Mouse (Mus musculus) liver, embryonic 14.5 days (tissue): ENCODE data around the gene A930009A15Rik. TPM values are rescaled to one million over a fixed set of nuclear protein-coding genes. Genes with fewer than 3 reads are reported as not detected.

Experiments
- ATAC-seq: fragments of 200-750 bp; cut with Nextera tagmentation; 2 replicates; pipeline ENCODE4 v1.8.0; 2017; ENCODE audit warnings: moderate number of reproducible peaks, mild to moderate bottlenecking, moderate library complexity; ENCODE audit not compliant: insufficient read depth
- DNase-seq, 3 experiments: peaks; one replicate each; pipeline ENCODE4 v3.0.0-alpha.2; 2012 to 2013; ENCODE audit warnings: low read depth in 3 of 3, low spot score in 3 of 3
- H3K27ac ChIP-seq: fragments of 300-500 bp; sonication (generic); 2 replicates; pipeline ENCODE4 v1.5.1; 2014; ENCODE audit warnings: moderate library complexity, mild to moderate bottlenecking, control low read depth, inconsistent platforms
- H3K27me3 ChIP-seq: fragments of 300-500 bp; sonication (generic); 2 replicates; pipeline ENCODE4 v1.6.1; 2014; ENCODE audit warnings: mild to moderate bottlenecking, low read length, moderate library complexity; ENCODE audit not compliant: control insufficient read depth, insufficient read depth
- H3K36me3 ChIP-seq: fragments of 300-500 bp; sonication (generic); replicated peaks from 2 replicates; pipeline ENCODE4 v1.6.1; 2014; ENCODE audit warnings: low read depth; ENCODE audit not compliant: control insufficient read depth, insufficient read depth
- H3K4me1 ChIP-seq, 2 experiments: fragments of 200-500 bp in 1 of 2; fragments of 300-500 bp in 1 of 2; sonication (generic) in 1 of 2; replicated peaks; 2 replicates each; pipeline ENCODE4 v1.6.1; 2012 to 2014; ENCODE audit warnings: antibody characterized with exemption in 1 of 2, inconsistent platforms in 1 of 2, low read length in 1 of 2; ENCODE audit not compliant: control insufficient read depth in 2 of 2, insufficient read depth in 2 of 2
- H3K4me2 ChIP-seq: fragments of 300-500 bp; sonication (generic); 2 replicates; pipeline ENCODE4 v1.6.1; 2014; ENCODE audit warnings: low read depth, mild to moderate bottlenecking, control low read depth, moderate library complexity
- H3K4me3 ChIP-seq, 2 experiments: fragments of 200-500 bp in 1 of 2; fragments of 300-500 bp in 1 of 2; sonication (generic) in 1 of 2; 2 replicates each; pipeline ENCODE4 v1.5.1; 2012 to 2014; ENCODE audit warnings: low read depth in 2 of 2, low read length in 2 of 2, mild to moderate bottlenecking in 2 of 2, control low read depth in 1 of 2, inconsistent platforms in 1 of 2, moderate library complexity in 1 of 2; ENCODE audit not compliant: insufficient read depth in 1 of 2
- H3K9ac ChIP-seq: fragments of 300-500 bp; sonication (generic); replicated peaks from 2 replicates; pipeline ENCODE4 v1.6.1; 2014; ENCODE audit warnings: mild to moderate bottlenecking, control low read depth, moderate library complexity
- H3K9me3 ChIP-seq: fragments of 300-500 bp; sonication (generic); 2 replicates; pipeline ENCODE4 v1.6.1; 2016; ENCODE audit warnings: low read length, mixed read lengths; ENCODE audit not compliant: control insufficient read depth
- CTCF ChIP-seq: IDR thresholded peaks from 2 replicates; pipeline ENCODE4 v1.5.1; 2016; ENCODE audit warnings: antibody characterized with exemption, low read depth, control low read depth
- EP300 ChIP-seq: IDR thresholded peaks from 2 replicates; pipeline ENCODE4 v1.6.1; 2016; ENCODE audit warnings: antibody characterized with exemption, low read depth
- WGBS: fragments of 180-500 bp; shearing (Covaris S2); extraction: QIAGEN DNeasy Blood & Tissue Kit; methylation state at CpG from one replicate; pipeline ENCODE4 v1.1.7; 2014; ENCODE audit not compliant: insufficient replicate concordance; 5-methylcytosine and 5-hydroxymethylcytosine counted together
- polyA plus RNA-seq, 2 experiments: library from polyadenylated mRNA; depleted of rRNA in 1 of 2; stranded (reverse) in 1 of 2; unstranded in 1 of 2; fragments of >200 nt; fragmentation: Nextera tagmentation in 1 of 2; extraction: Ambion mirVana in 1 of 2; gene quantifications; 2 replicates each; pipeline versions ENCODE4 v1.2.1 to v1.2.3; 2012 to 2014

Gene A930009A15Rik
- polyA plus RNA-seq (2012; rRNA removed) (not detected in 2 replicates), polyA plus RNA-seq (2014; fragmentation: Nextera tagmentation; extraction: Ambion mirVana) (not detected in 2 replicates)

DNA sequence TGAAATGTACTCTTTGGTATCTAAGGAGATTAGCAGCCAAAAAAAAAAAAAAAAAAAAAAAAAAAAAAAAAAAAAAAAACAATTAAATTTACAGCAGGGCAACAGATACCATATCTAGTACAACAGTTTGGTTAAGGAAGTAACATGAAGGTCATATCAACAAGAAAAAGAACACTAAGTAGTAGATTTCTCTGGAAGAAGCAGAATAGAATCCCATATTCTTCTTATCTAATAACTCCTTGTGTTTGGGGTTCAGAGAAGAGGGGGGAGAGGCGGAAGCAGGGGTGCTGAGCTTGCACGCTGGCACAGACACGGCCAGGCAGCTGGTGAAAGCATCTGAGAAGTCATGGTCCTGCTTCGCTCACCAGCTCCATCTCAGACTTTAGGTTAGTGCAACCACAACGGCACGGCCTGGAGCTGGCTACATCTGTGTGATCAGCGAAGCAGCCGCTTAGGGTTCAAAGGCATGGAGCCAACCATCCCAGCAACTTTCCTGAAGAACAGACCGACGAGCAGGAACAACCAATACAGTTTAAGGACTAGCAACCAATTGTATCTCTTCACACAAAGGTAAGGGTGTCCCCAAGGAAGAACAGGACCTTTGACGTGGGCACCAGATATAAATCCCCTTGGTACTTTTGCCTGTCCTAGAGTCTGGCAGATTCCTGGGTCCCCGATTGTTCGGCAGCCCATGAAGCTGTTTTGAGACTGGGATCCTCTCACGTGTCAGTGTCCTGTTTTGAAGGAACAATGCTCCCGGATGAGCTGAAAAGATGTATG is at the start of gene A930009A15Rik:
Gene A930009A15Rik, plus strand, starts transcription at position 275 of the 780 bp plus-strand sequence.
- Histone ChIP-seq H3K36me3 (no peaks in the 10 kb centered on the region), H3K4me1 (no peaks in the 10 kb centered on the region), H3K9me3 (no peaks in the 10 kb centered on the region; the same call in 1 of the 2 replicates), H3K4me2 (no peak within 1 kb of the TSS), H3K9ac (no peak within 1 kb of the TSS), H3K27me3 (no peaks in the 10 kb centered on the region), H3K4me3 (no peak within 1 kb of the TSS), H3K27ac (no peak within 1 kb of the TSS)
- WGBS, result 68% methylated on average over 15 of the region's 15 CpGs
- ATAC-seq (no peak), DNase-seq (no peak)
- TF ChIP-seq CTCF, result no peak
- TF ChIP-seq EP300, result no peak

DNA sequence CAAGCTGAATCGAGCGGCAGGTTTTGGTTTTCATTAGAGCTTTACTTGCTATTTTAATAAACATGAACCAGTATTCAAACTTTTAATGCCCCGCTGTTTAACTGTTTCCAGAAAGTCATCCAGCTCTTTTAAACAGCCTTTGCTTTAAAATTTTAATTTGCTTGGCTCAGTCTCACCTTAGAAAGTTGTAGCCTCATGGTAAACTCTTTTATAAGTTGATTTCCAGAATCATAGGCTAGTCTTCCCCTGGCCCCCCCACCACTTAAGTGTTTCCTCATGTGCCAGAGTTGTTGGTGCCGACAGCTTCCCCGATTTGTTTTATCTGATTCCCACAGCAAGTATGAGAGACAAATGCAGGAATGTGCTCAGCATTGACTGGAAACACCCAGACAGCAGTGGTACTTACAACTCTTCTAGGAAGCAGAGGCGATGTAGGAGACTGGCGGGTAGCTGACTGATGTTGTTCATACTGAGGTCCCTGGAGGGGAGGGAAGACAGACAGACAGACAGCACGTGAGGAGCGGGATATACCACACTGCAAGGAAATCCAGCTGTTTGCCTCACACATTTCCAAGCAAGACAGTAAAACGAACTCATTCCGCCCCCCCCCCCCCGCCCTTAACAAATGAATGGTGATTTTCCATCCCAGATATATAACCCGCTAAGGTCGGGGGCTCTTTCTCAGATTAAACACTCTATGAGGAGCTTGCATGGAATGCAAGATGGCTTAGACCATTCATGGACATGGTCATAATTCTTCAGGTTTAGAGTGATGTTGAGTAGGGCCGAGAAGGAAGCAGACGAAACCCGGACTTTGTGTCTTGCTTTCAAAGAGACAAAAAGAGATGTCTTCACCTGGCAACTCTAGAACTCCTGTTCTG is 49.3 kb upstream of the A930009A15Rik start:
- DNase-seq (no peak), ATAC-seq (no peak)
- H3K4me1 ChIP-seq, result no peaks in the 10 kb centered on the region
- TF ChIP-seq EP300 (no peak), CTCF (no peak)
- H3K9ac ChIP-seq, result no peak overlapping the region
- no peak overlapping the region for H3K27ac ChIP-seq
- no peaks in the 10 kb centered on the region for H3K9me3 ChIP-seq
- H3K4me3 ChIP-seq, result no peak overlapping the region
- no peak overlapping the region for H3K4me2 ChIP-seq
- H3K27me3 ChIP-seq, result no peaks in the 10 kb centered on the region
- WGBS, result 56% methylated on average over 17 of the region's 17 CpGs
- H3K36me3 ChIP-seq, result no peaks in the 10 kb centered on the region

DNA sequence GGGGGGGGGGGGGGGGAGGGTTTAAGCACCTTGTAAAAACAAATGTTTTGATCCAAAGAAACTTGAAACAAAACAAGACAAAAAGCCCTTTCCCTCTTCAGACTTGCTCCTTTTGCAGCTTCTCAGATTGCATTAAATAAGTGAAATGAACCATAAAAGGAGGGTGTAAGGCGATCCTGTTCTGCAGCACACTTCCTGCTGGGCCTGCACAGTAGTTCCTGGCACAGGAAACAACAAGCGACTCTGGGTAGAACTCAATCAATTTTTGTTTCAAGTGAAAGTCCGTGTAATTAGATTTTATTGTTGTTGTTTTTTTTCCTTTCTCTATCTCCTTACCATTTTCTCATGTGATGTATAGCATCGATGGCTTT is 48.7 kb upstream of the A930009A15Rik start:
- WGBS, result 24% methylated on average over 4 of the region's 4 CpGs
- no peak for DNase-seq

DNA sequence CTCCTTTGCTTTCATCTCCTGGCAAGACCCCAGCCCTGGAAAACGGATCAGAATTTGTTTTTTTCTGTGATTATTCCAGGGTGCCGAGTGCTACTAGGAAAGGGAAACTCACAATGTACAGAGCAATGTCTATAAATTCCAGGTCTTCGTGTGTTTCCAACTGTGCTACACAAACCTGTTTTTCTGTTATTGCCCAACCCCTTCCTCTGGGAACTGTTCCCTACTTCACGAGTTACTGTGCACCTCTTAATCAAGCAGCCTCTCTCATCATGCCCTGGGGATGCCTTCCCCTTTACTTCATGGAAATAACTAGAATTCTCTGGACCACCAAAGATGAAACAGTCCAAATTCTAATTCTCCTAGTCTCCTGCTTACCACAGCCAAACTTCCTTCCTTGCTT is 40.9 kb upstream of the A930009A15Rik start:
- Histone ChIP-seq H3K4me3 (no peak overlapping the region), H3K9ac (no peak overlapping the region), H3K27ac (no peak overlapping the region), H3K4me1 (0 out of 4 replicates have a peak, but pooled peaks cover 0 to 2% of the 10 kb centered on the region in 2 experiments), H3K9me3 (no peaks in the 10 kb centered on the region), H3K27me3 (no peaks in the 10 kb centered on the region), H3K36me3 (no peaks in the 10 kb centered on the region), H3K4me2 (no peak overlapping the region)
- 50% methylated on average over 4 of the region's 4 CpGs for WGBS
- ATAC-seq, result no peak
- TF ChIP-seq EP300 (no peak), CTCF (no peak)
- DNase-seq, result no peak

More for the DNA sequence above, 48.7 kb upstream of the A930009A15Rik start:
- H3K4me1 ChIP-seq, result no peaks in the 10 kb centered on the region
- no peak overlapping the region for H3K9ac ChIP-seq
- H3K4me2 ChIP-seq, result no peak overlapping the region
- no peaks in the 10 kb centered on the region for H3K9me3 ChIP-seq
- no peak overlapping the region for H3K4me3 ChIP-seq
- H3K27me3 ChIP-seq, result no peaks in the 10 kb centered on the region
- no peaks in the 10 kb centered on the region for H3K36me3 ChIP-seq
- no peak for ATAC-seq
- TF ChIP-seq EP300 (no peak), CTCF (no peak)
- no peak overlapping the region for H3K27ac ChIP-seq

DNA sequence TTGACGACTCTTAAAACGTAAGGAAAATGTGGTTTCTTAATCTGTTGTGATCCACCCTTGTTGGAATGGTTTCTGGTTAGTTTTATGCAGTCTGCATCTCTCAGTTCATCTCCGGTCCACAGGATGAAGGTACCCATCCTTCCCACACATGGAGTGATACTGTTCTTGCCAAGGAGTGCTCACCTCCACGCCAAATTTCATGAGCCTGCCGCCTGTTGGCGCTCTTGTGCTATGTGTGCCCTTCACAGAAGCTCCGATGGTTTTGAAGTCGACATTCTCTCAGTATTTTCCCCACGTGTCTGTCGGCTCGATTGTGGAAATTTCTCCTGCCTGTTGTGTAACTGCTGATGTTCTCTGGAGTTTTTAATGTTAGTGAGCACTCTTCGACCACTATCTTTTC is 40.0 kb upstream of the A930009A15Rik start:
- TF ChIP-seq CTCF (no peak), EP300 (no peak)
- H3K4me2 ChIP-seq, result no peak overlapping the region
- 60% methylated on average over 12 of the region's 12 CpGs for WGBS
- no peak overlapping the region for H3K27ac ChIP-seq
- H3K9me3 ChIP-seq, result no peaks in the 10 kb centered on the region
- no peak for ATAC-seq
- no peak overlapping the region for H3K4me3 ChIP-seq
- DNase-seq, result no peak
- no peak overlapping the region for H3K9ac ChIP-seq
- no peaks in the 10 kb centered on the region for H3K27me3 ChIP-seq
- no peaks in the 10 kb centered on the region for H3K36me3 ChIP-seq
- 0 out of 4 replicates have a peak, but pooled peaks cover 0 to 2% of the 10 kb centered on the region in 2 experiments for H3K4me1 ChIP-seq
